Mouse (Mus musculus) left cerebral cortex, postnatal 14 days (tissue): Measurements from ENCODE around the gene Arhgap23. TPM values are rescaled to one million over a fixed set of nuclear protein-coding genes. Genes with fewer than 3 reads are reported as not detected.

Experiments used
- DNase-seq, 2 experiments: peaks; one replicate each; pipeline ENCODE4 v3.0.0; 2021 to 2022; ENCODE audit warnings: low spot score in 2 of 2, mixed read lengths in 1 of 2
- intact Hi-C: fragments of 180-260 bp; cut with DNase I; formaldehyde crosslinking; loops from one replicate; pipeline ENCODE4 v1.15.1; 2025
- total RNA-seq, 2 experiments: library from RNA; stranded (reverse); gene quantifications; 2 replicates each; pipeline ENCODE4 v1.2.3; 2021

Arhgap23 gene
- total RNA-seq, 2 experiments from 2014 or later = 70.1 to 71.4 TPM

GRCm38 (mm10) chr11:97432015-97432414, 16.7 kb downstream of the Arhgap23 start:
- intact Hi-C loops = loop anchor here (5.0 kb wide), 1 partner anchor 35 kb away; no protein-coding TSS in a partner anchor
- DNase-seq = no peak

DNA sequence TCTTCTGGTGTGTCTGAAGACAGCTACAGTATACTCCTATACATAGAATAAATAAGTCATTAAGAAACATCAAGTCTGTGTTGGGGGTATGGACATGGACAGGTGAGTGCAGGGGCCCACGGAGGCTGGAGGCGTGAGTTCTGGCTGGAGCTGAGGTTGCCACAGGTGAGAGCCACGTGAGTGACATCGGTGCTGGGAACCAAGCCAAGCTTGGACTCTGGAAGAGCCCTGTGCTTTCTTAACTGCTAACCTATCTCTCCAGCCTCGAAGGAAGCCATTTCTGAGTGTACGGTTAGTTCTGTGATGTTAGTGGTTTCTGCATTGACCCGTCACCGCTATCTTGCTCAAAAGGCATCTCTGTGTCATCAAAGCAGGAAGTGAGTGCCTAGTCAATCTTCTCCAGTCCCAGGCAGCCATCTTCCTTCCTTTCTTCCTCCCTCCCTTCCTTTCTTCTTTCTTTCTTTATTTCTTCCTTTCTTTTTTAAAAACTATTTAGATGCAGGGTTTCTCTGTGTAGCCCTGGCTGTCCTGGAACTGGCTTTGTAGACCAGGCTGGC, 17.7 kb downstream of the Arhgap23 start:
- no peak for DNase-seq
- intact Hi-C loops = loop anchor here (5.0 kb wide), 1 partner anchor 34 kb away; no protein-coding TSS in a partner anchor

- no peak for DNase-seq
- intact Hi-C loops = loop anchor here (5.0 kb wide), 1 partner anchor 33 kb away; no protein-coding TSS in a partner anchor
Measured at GRCm38 (mm10) chr11:97434121-97434520, 18.8 kb downstream of the Arhgap23 start.

- intact Hi-C loops = loop anchor here (5.0 kb wide), 1 partner anchor 32 kb away; no protein-coding TSS in a partner anchor
Measured at GRCm38 (mm10) chr11:97434704-97435454, 19.5 kb downstream of the Arhgap23 start.

DNA sequence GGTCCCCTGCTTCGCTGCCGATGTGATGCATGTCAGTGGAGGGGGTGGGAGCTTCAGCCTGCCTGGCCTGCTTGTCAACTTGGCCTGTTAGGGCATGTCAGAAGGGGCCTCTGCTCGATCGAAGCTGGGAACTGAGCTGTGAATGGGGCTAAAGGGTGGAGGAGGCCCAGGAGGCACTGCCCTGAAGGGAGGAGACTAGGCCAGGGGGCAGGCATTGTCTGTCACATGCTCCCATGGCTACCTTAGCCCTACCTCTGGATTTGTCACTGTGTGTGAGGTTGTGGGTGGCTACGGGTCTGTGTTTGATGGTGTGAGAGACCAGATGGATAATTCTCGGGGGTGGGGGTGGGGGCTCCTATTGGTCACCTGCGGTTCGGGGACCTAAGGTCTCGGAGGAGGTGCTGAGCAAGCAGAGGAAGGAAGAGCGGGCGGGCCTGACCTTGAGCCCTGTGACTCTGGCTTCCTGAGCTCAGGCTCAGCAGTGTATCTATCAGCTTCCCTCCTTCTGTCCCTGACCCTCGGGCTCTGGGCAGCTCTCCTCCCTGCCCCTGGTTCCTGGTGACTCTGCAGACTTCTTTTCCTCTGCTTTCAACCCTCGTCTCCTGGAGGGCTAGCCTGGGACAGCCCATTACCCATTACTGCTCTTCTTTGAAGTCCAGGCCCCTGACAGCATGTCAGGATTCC, 20.6 kb downstream of the Arhgap23 start:
- intact Hi-C loops = no loop called here
- DNase-seq = no peak

More at GRCm38 (mm10) chr11:97434704-97435454, 19.5 kb downstream of the Arhgap23 start:
- DNase-seq = peak; percentile 32 to 62

DNA sequence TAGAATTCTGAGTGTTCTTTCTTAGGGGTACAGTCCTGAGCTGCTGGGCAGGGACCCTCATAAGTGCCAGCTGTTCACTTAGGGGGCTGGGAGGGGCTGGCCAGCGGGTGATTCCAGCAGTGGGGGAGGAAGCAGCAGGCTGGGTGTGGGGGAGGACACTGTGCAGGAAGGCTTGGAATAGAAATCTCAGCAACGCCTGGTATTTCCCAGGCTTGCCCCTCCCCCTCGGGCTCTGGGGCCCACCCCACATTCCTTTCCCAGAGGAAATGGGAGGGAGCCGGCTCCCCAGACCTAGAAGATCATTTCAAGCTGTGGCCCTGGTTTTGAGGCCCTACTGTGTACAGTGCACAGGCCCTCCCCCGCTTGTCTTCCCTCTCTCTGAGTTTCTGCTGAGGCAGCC, 22.4 kb downstream of the Arhgap23 start:
- DNase-seq = peak; percentile 68 to 73
- intact Hi-C loops = no loop called here

DNA sequence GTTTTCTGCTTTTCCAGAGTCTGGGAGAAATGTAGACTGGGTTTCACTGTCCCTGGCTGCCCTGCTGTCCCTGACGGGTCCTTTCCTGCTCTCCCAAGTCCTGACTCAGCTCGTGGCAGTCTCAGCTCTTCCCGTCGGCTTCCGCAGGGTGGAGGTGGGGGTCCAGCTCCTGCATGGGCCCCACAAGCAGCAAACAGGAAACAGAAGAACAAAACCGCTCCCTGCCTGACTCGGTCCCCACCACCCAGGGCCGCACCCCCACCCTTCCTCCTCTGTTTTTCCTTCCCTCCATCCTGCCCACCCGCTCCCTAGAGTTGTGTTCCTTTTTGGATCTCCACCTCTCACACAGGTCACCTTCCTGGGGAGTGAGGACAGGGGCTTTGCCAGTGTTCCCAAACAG, 23.5 kb downstream of the Arhgap23 start:
- intact Hi-C loops = no loop called here
- DNase-seq = no peak

DNA sequence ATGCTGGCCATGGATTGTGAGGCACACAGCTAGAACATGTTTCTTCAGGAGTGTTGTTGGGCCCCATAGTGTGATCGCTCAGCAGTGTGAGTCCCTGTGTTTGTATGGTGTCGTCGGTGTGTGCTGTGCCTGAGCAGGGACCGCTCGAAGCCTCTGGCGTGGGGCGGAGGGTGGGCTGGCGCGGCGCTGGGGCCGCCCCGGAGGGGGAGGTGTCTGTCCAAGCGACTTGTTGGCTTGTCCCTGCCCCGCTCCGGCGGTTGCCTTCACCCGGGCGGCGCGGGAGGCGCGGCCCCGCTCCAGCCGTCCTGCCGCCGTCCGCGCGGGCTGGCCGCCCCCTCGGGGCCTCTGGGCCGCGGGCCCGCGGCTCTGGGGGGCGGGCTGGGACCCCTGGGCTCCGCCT, 24.6 kb downstream of the Arhgap23 start:
- intact Hi-C loops = no loop called here
- DNase-seq = no peak

DNA sequence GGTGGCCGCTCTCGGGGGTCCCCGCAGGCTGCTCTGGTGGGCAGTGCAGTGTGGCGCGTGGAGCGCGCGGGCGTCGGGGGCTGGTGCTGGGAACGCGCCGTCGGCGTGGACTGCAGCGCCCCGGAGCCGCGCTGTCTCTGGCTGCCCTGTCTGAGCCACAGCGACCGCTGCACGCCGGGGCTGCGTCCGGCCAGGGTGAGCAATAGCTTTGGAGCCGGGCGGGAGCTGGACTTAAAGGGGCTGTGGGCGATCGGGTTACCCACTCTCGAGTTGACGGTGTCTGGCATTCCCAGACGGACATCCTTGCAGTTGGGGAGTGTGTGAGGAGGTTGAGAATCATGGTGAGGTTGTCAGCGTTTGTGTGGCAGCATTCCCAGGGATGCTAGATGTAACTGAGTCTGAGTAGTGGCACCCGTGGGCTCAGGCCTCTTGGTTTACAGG, 25.1 kb downstream of the Arhgap23 start:
- intact Hi-C loops = no loop called here
- DNase-seq = no peak

DNA sequence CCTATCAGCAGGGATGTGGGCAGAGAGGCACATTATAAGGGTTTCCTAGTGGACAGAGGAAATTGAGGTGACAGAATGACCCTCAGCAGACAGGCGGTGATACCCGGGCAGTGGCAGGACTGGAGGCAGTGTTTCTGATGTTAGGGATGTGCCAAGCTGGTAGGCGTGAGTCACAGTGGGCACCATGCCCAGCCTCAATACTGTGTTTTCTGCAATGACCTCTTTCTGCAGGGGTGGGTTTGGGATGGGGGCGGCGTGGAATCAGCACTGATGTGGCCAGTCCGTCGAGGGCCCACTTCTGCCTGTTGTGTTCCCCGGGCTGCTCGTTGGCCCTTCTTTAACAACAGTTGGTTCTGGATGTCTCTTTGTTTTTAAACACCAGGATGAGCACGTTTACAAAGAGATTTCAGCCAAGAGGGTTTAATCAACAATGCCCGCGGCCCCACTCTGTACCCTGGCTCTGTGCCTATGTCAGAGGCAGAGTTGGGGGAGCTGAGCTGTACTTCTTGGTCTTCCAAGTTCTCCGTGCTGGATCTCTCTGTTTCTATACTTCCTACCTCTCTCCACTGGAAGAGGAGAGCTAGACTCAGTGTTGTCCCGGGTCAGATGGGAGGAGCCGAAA, 25.8 kb downstream of the Arhgap23 start:
- no peak for DNase-seq
- intact Hi-C loops = no loop called here

DNA sequence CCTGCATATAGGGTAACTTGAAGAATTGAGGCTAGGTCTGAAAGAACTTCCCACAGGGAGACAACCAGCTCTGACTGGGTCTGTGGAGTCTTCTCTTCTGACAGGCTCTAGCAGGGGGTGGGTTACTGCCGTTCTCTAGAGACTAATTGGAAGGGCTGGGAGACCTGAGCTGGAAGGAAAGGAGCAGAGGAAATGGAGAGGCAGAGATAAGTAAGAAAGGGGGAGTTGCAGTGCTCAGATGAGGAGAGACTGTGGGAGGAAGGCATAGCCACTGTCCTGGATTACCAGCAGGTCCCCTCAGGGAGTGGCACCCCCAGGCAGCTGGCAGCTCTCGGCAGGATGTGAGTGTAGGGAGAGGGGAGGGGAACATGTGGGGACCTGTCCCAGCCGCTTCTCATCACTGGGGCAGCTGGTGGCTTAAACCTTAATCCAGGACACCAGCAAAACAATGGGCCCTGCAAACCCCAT, 26.4 kb downstream of the Arhgap23 start:
- intact Hi-C loops = no loop called here
- DNase-seq = no peak

GRCm38 (mm10) chr11:97442891-97443675, 27.8 kb downstream of the Arhgap23 start:
- intact Hi-C loops = no loop called here
- no peak for DNase-seq

- intact Hi-C loops = no loop called here
- no peak for DNase-seq
Measured at GRCm38 (mm10) chr11:97445596-97445995, 30.3 kb downstream of the Arhgap23 start.

- intact Hi-C loops = no loop called here
- no peak for DNase-seq
Measured at GRCm38 (mm10) chr11:97445999-97446511, 30.7 kb downstream of the Arhgap23 start.

- intact Hi-C loops = no loop called here
- DNase-seq = no peak
Measured at GRCm38 (mm10) chr11:97447979-97448378, 32.6 kb downstream of the Arhgap23 start.

DNA sequence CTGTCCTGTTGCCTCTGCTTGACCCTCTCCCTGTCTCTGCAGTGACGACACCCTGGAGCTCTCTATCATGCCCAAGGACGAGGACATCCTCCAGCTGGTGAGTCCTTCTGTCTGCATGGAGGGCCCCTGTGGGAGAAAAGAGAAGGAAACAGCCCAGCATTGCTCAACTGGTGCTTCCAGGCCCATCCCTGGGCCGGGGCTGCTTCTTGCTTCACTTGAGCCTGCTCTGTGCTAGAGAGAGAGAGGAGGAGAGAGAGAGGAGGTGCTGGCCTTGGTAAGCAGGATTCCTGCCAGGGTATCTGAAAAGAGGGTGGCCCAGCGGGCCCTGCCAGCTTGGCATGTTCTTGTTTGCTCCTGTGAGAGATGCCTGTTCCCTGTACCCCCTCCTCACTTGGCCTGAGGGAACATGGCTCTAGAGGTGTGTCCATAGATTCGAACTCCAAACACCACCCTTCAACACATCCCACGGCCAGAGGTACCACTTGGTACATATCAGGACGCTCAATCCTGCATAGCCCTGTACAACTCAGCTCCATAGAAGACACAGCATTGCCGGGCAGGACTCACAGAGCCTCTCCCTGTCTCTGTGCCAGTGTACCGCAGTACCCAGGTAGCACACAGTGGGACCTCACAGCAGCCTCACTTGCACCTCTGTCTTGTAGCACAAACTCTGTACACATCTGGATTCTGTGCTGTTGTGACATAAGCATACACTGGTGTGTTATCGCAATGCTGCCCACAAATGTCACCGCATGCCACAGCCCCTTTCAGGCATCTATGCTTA, 33.5 kb downstream of the Arhgap23 start:
- DNase-seq = no peak
- intact Hi-C loops = no loop called here

DNA sequence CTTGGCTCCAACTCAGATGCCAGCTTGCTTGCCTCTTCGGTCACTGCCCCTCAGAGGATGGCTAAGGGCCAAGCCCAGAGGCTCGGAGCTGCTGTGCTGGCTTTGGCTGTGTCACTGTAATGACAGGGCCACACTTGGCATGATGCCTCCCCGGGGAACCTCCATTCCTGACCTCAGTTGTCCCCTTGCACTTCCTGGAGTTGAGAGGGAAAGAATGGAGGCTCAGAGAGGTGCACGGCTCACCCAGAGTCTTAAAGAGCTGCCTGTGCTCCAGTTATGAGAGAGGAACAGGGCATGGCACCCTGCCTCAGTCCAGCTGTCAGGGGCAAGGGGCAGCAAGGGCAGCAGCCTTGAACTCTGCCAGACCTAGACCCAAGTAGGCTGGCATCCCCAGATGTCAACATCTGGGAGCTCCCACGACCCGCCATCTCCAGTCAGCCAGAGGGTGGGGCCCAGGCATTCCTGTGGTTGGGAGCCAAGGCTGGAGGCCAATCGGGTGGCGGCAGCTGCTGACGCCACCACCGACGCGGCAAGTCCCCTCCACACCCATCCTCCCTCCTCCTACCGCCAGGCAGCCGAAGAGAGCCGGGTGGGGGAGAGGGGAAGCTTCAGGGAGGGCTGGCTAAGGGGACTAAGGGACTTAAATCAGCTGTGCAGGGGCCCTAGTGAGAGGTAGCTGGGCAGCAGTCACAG, 34.4 kb downstream of the Arhgap23 start:
- peak; percentile 78 to 80 for DNase-seq
- intact Hi-C loops = loop anchor here (5.0 kb wide), 1 partner anchor 42 kb away; no protein-coding TSS in a partner anchor
